Mouse (Mus musculus): ENCODE measurements around the gene Mars. TPM values are rescaled to one million over a fixed set of nuclear protein-coding genes. Genes with fewer than 3 reads are reported as not detected.

Mars gene
- total RNA-seq, 2 experiments from 2014 or later: 135 to 213 TPM

DNA sequence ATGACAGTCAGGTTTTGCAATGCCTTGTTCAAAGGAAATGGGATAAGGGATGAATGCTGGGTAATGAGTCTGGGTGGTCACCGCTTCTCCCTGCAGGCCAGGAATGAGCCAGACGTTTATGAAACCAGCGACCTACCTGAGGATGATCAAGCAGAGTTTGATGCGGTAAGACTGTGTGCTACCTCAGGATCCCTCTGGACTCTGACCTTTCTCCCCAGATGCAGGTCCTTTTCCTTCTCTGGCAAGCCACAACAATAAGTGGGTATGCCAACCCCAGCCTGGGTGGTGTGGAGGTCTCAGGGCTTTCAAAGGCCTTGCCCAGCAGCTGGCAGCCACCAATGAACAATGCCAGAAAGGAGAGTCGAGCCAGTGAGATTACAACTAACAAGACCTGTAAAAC is 44.3 kb downstream of the Mars start:
- ATAC-seq (replicated peaks; ENCODE audit: low FRiP score, low TSS enrichment, poor library complexity, severe bottlenecking): no peak

DNA sequence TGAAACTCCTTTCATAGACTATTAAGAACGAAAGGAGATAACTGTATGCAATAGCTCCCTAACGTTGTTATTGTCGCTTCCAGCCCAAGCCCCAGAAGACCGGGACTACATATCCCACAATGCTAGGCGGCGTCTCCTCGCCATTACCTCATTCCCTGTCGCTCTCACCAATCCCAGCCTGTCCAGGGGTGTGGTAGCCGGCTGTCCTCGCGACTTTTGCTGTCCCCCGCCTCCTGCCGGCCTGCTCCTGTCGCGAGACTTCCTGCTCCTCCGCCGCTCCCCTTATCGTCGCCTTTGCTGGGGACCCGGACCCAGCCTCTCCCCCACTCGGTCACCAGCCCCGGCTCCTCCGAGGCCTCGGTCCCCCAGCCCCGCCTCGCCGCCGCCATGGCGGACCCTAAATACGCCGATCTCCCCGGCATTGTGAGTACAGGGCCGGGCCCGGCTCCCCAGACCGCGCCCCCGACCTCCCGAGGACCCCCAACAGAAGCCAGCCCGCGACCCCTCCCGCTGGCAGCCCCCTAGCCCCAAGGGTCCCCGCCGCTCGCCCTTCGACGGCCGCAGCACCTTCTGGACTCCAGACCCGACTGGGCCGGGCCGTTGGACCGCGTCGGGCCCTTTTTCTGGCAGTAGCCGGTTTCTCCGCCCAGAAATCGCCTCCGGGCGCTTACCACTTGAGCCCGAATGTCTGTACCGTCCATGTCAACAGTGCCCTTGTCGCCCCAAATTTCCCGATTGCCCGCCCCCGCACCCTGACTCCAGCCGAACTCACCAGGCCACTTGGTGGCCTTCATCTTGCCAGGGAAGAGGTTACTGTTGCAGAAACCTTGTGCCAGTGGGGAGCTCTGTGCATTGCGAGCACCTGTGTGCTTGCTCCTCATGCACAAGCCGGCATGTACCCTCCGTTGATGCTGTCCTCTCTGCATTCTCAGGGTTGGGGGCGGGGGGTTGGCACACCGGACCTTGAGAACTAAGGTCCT is 45.2 kb downstream of the Mars start, which contains the start of gene Dctn2:
TSS of gene Dctn2 (plus strand) at position 257 of the 980 bp plus-strand sequence.
- ATAC-seq (replicated peaks; ENCODE audit: low FRiP score, low TSS enrichment, poor library complexity, severe bottlenecking): peak; percentile 94

DNA sequence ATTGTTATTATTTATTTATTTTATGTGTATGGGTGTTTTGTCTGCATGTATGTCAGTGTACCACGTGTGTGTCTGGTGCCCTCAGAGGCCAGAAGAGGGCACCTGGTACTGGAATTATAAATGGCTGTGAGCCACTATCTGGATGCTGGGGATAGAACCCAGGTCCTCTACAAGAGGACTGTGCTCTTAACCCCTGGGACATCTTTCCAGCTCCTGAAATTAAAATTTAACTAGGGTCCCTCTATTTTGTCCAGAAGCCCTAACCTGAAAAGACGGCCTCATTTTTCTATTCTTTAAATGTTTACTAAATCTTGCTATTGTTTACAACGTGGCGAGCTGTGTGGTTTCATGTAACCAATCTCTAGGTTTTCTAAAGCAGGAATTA is 45.9 kb downstream of the Mars start:
- peak; percentile 48 for ATAC-seq (replicated peaks; ENCODE audit: low FRiP score, low TSS enrichment, poor library complexity, severe bottlenecking)

DNA sequence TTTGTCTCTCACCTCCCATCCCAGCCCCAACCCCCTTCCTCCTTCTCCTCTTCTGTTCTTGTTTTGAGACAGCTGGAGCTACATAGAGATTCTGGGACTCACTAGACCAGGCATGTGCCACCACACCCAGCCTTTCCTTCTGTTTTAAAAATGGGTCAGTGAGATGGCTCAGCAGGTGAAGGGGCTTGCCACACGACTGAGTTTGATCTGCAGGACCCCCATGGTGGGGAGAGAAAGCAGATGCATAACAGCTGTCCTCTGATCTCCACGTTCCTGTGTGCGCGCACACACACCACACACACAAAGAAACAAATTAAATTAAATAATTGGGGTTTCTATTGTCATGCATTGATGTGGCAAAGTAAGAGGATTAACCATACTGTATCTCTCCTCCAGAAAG is 46.6 kb downstream of the Mars start:
- ATAC-seq (replicated peaks; ENCODE audit: low FRiP score, low TSS enrichment, poor library complexity, severe bottlenecking): no peak

DNA sequence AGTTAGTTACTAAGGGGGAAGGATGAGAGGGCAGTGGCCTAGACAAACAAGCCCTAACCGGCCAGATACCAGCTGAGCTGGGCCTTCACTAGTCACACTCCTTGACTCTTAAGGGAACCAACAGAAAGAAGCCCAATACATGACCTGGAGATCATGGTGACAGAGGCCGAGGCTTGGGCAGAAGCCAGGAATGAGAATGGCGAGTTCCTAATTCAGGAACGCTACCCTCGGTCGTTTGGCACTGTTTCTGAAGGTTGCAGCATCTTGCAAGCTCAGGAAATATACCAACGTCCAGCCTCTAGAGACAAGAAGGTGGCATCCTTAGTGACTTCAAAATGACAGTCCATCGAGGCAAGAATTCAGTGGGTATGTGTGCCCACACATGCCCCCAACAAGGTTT is 47.2 kb downstream of the Mars start:
- ATAC-seq (replicated peaks; ENCODE audit: low FRiP score, low TSS enrichment, poor library complexity, severe bottlenecking): no peak

DNA sequence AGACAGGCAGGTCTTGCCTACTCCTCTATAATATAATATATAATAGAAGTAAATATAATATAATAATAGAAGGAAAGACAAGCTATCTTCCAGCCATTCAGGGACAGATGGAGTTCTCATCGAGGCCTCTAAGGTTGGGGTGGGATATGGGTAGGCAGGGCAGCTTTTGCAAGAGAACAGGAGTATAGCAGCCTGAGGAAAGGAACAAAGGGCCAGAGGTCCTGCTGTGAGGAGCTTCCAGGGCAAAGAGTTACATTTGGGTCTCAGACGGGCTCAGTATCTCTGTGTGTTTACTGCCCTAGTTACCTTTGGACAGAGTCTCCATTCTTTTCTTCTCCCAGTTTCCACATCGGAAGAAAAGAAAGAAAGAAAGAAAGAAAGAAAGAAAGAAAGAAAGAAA is 48.0 kb downstream of the Mars start:
- ATAC-seq (replicated peaks; ENCODE audit: low FRiP score, low TSS enrichment, poor library complexity, severe bottlenecking): no peak

DNA sequence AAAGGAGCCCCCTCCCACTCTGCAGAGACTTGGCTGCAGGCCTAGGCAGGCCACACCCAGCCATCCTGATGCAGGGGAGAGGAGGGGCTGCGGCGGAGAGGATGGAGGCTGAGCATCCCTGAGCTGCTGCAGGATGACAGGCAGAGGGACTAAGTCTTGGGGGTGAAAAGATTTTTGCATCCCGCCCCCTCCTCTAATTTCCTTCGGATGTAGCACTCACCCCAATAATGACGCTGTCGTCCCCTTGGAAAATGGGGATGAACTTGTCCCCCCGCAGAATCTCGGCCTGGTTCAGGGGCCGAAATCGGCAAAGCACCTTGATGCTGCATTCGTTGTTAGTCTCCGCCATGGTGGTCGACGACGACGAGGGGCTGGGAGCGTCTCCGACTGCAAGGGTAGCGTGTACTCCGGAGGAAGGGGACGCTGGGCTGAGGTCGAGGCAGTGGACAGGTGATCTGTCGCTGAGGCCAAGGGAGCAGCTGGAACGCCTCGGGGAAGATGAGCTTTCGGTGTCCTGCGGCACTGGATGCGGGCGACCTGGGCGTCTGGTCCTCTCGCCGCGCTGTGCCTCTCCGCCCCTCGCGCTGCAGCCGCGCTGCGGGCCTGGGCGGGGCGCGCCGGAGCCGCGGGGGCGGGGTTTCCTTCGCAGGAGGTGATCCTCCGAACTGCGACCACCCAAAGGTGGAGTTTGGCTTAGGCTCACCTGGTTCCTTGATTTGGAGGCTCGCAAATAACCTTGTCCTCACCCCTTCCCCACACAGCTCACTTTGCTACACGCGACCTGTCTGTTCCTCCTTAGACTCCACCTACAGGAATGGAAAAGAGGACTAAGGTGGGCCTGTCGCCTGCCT is 48.8 kb downstream of the Mars start, which contains the start of gene Kif5a:
TSS of gene Kif5a (minus strand) at position 801 of the 851 bp plus-strand sequence.
- 0 out of 2 replicates have a peak, but pooled peaks have one; percentile 19 for ATAC-seq (replicated peaks; ENCODE audit: low FRiP score, low TSS enrichment, poor library complexity, severe bottlenecking)

DNA sequence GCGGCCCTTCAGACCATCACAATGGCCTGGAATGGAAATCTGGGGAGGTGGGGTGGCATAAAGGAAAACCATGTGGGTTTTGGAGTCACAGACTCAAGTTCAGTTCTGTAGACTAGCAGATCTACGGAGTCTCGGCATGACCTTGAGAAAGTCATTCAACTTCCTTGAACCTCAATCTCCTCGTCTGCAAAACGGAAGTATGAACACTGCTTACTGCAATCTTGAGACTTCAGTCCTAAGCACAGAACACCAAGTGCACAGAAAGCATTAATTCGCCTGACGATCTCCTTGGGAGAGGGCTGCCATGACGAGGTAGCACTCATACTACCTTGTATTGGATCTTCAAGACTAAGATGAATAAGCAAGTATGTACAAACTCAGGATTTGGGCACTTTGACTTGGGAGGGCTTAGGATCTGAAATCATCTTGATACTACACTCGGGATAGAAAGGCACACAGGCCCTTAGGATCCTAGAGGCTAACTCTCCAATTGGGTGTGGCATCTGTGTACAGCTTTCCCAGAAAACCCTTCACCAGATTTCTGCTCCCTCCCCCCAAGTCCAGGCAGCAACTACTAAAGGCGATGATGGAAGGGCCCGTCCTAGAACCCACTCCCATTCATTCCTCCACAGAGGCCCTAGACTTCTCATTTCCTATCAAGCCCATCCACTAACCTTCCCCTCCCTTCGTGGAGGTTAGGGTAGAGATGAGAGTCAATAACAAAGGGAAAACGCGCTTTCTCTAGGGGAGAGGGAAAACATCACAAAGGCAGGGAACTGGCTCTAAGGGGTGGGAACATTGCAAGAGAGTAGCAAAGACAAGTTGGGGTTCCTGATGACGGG is 49.7 kb downstream of the Mars start:
- no peak for ATAC-seq (replicated peaks; ENCODE audit: low FRiP score, low TSS enrichment, poor library complexity, severe bottlenecking)

DNA sequence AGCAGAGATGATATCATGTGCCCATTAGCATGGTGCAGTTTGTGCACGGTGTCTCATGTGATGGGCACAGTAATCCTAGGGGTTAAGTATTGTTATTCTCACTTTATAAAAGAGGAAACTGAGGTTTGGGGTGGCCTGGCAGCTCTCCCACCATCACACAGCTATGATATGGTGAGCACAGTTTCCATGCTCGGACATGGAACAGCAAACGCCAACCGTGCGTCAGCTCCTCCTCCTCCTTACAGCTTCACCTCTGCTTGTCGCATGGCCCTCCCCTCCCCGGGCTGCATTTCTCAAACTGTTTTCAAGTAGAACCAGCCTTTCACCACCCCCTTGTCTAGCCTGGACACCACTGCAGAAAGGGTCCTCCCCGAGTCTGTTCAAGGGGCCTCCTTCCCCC is 53.1 kb downstream of the Mars start:
- ATAC-seq (replicated peaks; ENCODE audit: low FRiP score, low TSS enrichment, poor library complexity, severe bottlenecking): no peak

DNA sequence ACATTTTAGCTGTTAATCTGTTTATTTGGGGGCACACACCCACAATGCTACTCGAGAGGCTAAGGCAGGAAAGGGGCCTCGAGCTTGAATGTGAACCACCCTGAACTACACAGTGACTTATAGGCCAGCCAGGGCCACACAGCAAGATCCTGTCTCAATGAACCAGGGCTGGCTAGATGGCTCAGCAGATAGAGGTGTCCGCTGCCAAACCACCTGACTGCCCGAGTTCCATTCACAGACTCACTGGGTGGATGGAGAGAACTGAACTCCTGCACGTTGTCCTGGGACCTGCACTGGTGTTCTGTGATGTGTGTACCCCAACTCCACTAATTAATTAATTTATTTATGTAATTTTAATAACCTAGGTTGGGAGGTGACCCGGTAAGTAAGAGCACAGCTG is 53.8 kb downstream of the Mars start:
- no peak for ATAC-seq (replicated peaks; ENCODE audit: low FRiP score, low TSS enrichment, poor library complexity, severe bottlenecking)

DNA sequence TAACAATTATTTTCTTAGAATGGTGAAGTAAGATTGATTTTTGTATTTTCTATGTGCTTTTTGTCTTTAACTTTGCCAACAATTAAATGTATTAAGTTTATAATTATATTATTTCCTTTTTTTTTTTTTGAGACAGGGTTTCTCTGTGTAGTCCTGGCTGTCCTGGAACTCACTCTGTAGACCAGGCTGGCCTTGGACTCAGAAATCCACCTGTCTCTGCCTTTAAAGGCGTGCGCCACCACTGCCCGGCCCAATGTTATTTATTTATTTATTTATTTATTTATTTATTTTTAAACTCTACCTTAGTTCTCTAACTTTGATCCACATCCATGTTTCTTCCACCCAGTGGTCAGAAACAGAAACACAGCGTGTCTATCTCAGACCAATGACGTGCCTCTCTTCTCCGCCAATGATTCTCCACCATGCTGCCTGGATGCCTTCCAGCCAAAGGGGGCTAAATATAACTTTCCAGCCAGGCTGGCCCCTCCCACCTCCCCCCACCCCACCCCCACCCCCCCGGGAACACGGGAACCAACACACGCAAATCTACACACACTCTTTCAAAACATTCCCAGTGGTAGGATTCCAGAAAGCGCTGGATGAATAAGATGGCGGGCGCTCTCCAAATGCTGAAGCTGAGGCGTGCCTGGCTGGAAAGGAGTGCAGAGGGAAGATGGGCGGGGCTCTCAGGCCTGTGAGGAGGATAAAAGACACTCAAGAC is 55.8 kb downstream of the Mars start:
- ATAC-seq (replicated peaks; ENCODE audit: low FRiP score, low TSS enrichment, poor library complexity, severe bottlenecking): no peak; the same call in 1 of the 2 replicates

DNA sequence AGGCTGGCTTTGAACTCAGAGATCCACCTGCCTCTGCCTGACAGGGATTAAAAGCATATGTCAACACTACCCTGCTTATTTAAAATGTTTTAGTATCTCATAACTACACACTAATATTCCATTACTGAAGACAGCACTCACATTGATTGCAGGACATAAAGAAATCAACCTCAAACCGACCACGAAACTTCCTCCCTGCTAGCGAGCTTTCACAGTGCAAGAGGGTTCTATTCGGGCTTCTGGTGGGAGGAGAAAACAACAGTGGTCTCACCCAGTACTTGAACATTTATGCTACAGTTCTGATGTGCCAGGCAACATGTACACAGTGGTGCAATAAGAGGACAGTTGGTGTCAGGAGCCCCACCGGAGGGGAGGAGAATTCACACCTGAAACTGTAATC is 60.8 kb downstream of the Mars start:
- no peak for ATAC-seq (replicated peaks; ENCODE audit: low FRiP score, low TSS enrichment, poor library complexity, severe bottlenecking)

Other genes with a start within 250 kb of the Mars start
- 656 and 761 TPM in 2 replicates for gene Cdk4, start 248.3 kb downstream of the Mars start, total RNA-seq (2014; fragmentation: Nextera tagmentation)
- 479 and 664 TPM in 2 replicates for gene Cdk4, start 248.3 kb downstream of the Mars start, total RNA-seq (2017)
- 43.9 and 73.9 TPM in 2 replicates for gene Tspan31, start 241.5 kb downstream of the Mars start, total RNA-seq (2014; fragmentation: Nextera tagmentation)
- gene Tspan31, start 241.5 kb downstream of the Mars start, total RNA-seq (2017): 28.9 and 55.3 TPM in 2 replicates
- 19.7 and 45.9 TPM in 2 replicates for gene Agap2, start 236.5 kb downstream of the Mars start, total RNA-seq (2014; fragmentation: Nextera tagmentation)
- 26.4 and 43.3 TPM in 2 replicates for gene Agap2, start 236.5 kb downstream of the Mars start, total RNA-seq (2017)
- gene Os9, start 190.7 kb downstream of the Mars start, total RNA-seq (2014; fragmentation: Nextera tagmentation): 55.8 and 64.5 TPM in 2 replicates
- 152 and 154 TPM in 2 replicates for gene Os9, start 190.7 kb downstream of the Mars start, total RNA-seq (2017)
- gene B4galnt1, start 146.6 kb downstream of the Mars start, total RNA-seq (2014; fragmentation: Nextera tagmentation): 67.2 and 84.7 TPM in 2 replicates
- gene B4galnt1, start 146.6 kb downstream of the Mars start, total RNA-seq (2017): 18.5 and 23.3 TPM in 2 replicates
- 1.8 TPM in 1 of 2 replicates, not detected in the other for gene Slc26a10, start 131.1 kb downstream of the Mars start, total RNA-seq (2014; fragmentation: Nextera tagmentation)
- gene Slc26a10, start 131.1 kb downstream of the Mars start, total RNA-seq (2017): 1.8 TPM in 1 of 2 replicates, not detected in the other
- gene Arhgef25, start 121.7 kb downstream of the Mars start, total RNA-seq (2014; fragmentation: Nextera tagmentation): 22.7 and 46.0 TPM in 2 replicates
- gene Arhgef25, start 121.7 kb downstream of the Mars start, total RNA-seq (2017): 35.4 and 35.7 TPM in 2 replicates
- gene Dtx3, start 116.1 kb downstream of the Mars start, total RNA-seq (2014; fragmentation: Nextera tagmentation): 97.0 and 160 TPM in 2 replicates
- gene Dtx3, start 116.1 kb downstream of the Mars start, total RNA-seq (2017): 28.5 and 29.5 TPM in 2 replicates
- 58.6 and 59.9 TPM in 2 replicates for gene Pip4k2c, start 100.2 kb downstream of the Mars start, total RNA-seq (2014; fragmentation: Nextera tagmentation)
- 28.0 and 35.3 TPM in 2 replicates for gene Pip4k2c, start 100.2 kb downstream of the Mars start, total RNA-seq (2017)
- gene Kif5a, start 48.4 kb downstream of the Mars start, total RNA-seq (2014; fragmentation: Nextera tagmentation): not detected in 2 replicates
- gene Kif5a, start 48.4 kb downstream of the Mars start, total RNA-seq (2017): 0.14 and 0.23 TPM in 2 replicates
- 100 and 123 TPM in 2 replicates for gene Dctn2, start 45.4 kb downstream of the Mars start, total RNA-seq (2014; fragmentation: Nextera tagmentation)
- gene Dctn2, start 45.4 kb downstream of the Mars start, total RNA-seq (2017): 106 and 124 TPM in 2 replicates
- 42.8 and 72.8 TPM in 2 replicates for gene Mbd6, start 22.8 kb downstream of the Mars start, total RNA-seq (2014; fragmentation: Nextera tagmentation)
- 2.7 and 3.8 TPM in 2 replicates for gene Mbd6, start 22.8 kb downstream of the Mars start, total RNA-seq (2017)
- gene Arhgap9, start 10.2 kb upstream of the Mars start, total RNA-seq (2014; fragmentation: Nextera tagmentation): 20.9 and 31.7 TPM in 2 replicates
- 10.5 and 10.8 TPM in 2 replicates for gene Arhgap9, start 10.2 kb upstream of the Mars start, total RNA-seq (2017)
- gene Gli1, start 30.2 kb upstream of the Mars start, total RNA-seq (2014; fragmentation: Nextera tagmentation): not detected in 2 replicates
- gene Gli1, start 30.2 kb upstream of the Mars start, total RNA-seq (2017): not detected in 2 replicates
- not detected in 2 replicates for gene Inhbe, start 42.6 kb upstream of the Mars start, total RNA-seq (2014; fragmentation: Nextera tagmentation)
- not detected in 2 replicates for gene Inhbe, start 42.6 kb upstream of the Mars start, total RNA-seq (2017)
- gene Inhbc, start 58.6 kb upstream of the Mars start, total RNA-seq (2014; fragmentation: Nextera tagmentation): not detected in 2 replicates
- gene Inhbc, start 58.6 kb upstream of the Mars start, total RNA-seq (2017): not detected in 2 replicates
- 46.8 and 49.9 TPM in 2 replicates for gene R3hdm2, start 68.5 kb upstream of the Mars start, total RNA-seq (2014; fragmentation: Nextera tagmentation)
- gene R3hdm2, start 68.5 kb upstream of the Mars start, total RNA-seq (2017): 25.3 and 38.5 TPM in 2 replicates
- not detected in 2 replicates for gene Stac3, start 189.9 kb upstream of the Mars start, total RNA-seq (2014; fragmentation: Nextera tagmentation)
- not detected in 2 replicates for gene Stac3, start 189.9 kb upstream of the Mars start, total RNA-seq (2017)
- gene Ndufa4l2, start 203.2 kb upstream of the Mars start, total RNA-seq (2014; fragmentation: Nextera tagmentation): not detected in 2 replicates
- gene Ndufa4l2, start 203.2 kb upstream of the Mars start, total RNA-seq (2017): not detected in 2 replicates
- gene Shmt2, start 210.7 kb upstream of the Mars start, total RNA-seq (2014; fragmentation: Nextera tagmentation): 159 and 164 TPM in 2 replicates
- 76.6 and 87.1 TPM in 2 replicates for gene Shmt2, start 210.7 kb upstream of the Mars start, total RNA-seq (2017)
- not detected in 2 replicates for gene Nxph4, start 222.8 kb upstream of the Mars start, total RNA-seq (2014; fragmentation: Nextera tagmentation)
- gene Nxph4, start 222.8 kb upstream of the Mars start, total RNA-seq (2017): not detected in 2 replicates

Measured in megakaryocyte-erythroid progenitor cell, adult 5-6 weeks (primary cell).